Mouse (Mus musculus) embryo, embryonic 9.5 days (tissue): ENCODE measurements around the gene Cap2.

Source experiments
- DNase-seq: peaks from one replicate; pipeline ENCODE4 v3.0.0-alpha.2; 2017; ENCODE audit errors: extremely low spot score

Gene Cap2

GRCm38 (mm10) chr13:46695296-46695908, 193.8 kb downstream of the Cap2 start:
- no peak for DNase-seq

- DNase-seq = no peak
Observed at GRCm38 (mm10) chr13:46695932-46696331, 194.3 kb downstream of the Cap2 start.

GRCm38 (mm10) chr13:46696788-46697187, 195.1 kb downstream of the Cap2 start:
- DNase-seq = no peak

GRCm38 (mm10) chr13:46699372-46699771, 197.7 kb downstream of the Cap2 start:
- DNase-seq = no peak
